Mouse (Mus musculus): Measurements from ENCODE around the gene Bod1l.

- no peak for TF ChIP-seq NELFE (IDR thresholded peaks at IDR 0.05; ENCODE audit: low read depth, low read length)
- TF ChIP-seq USF1 (IDR thresholded peaks at IDR 0.05; ENCODE audit: low read depth, low read length): no peak
- no peak for TF ChIP-seq ZNF384 (IDR thresholded peaks at IDR 0.05; ENCODE audit: low read depth, low read length)
- TF ChIP-seq CTCF (conservative IDR thresholded peaks at IDR 0.05 in 1 of 2, IDR thresholded peaks at IDR 0.05 in 1 of 2; ENCODE audit: low read depth in 2 of 2, low read length in 2 of 2): no peak
- no peak for TF ChIP-seq ZMIZ1 (IDR thresholded peaks at IDR 0.05; ENCODE audit: low read depth, low read length)
- 0 out of 2 replicates have a peak, but pooled peaks have one; percentile 39 for TF ChIP-seq ELF1 (IDR thresholded peaks at IDR 0.05; ENCODE audit: low read depth, low read length)
- TF ChIP-seq E2F4 (IDR thresholded peaks at IDR 0.05; ENCODE audit: insufficient replicate concordance, low read depth, low read length): no peak
- TF ChIP-seq MAFK (IDR thresholded peaks at IDR 0.05; ENCODE audit: insufficient replicate concordance, low read length): no peak
- TF ChIP-seq PAX5 (IDR thresholded peaks at IDR 0.05; ENCODE audit: low read length): no peak
Observed at GRCm38 (mm10) chr5:41844820-41845557, 874 bp upstream of the Bod1l start.

Data from CH12.LX (cell line).